Mouse (Mus musculus): ENCODE measurements around the gene Asb18.

Asb18 gene

DNA sequence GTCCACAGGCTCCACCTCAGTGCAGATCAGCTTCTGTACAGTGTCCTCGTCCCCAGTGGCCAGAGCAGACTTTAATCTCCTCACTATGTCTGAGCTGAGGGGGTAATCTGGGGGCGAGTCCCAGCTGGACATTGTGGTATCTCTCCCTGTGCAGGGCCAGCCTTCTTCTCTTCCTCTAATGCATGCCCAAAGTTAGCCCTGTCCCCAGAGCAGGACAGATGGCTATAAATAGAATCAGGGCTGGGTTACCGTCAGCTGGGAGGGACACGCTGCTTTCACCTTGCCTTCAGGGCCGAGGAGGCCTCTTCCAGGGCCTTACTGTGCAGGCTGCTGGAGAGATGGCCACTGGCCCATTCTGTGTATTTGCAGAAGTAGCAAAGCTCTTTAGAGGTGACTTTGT is at the start of gene Asb18:
Asb18 (minus strand) TSS at position 221 of the 400 bp plus-strand sequence.
- no peak for DNase-seq

DNA sequence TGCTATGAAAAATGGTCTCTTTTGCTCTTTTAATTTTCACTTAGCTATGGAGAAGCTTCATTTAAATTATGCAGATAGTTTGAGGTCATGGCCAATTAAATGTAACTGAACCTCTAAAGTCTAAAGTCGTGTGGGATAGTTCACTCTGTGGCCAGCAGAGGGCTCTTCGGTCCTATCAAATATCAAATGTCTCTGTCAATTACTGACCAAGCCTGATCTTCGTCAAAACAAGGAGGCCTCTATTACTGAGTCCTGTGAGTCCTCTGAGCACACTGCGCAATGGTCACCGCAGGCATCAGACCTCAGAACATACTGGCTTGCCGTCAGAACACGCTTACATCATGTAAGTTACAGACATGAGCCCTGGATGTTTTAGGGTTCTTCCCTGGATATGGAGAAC is 46.1 kb upstream of the Asb18 start:
- peak; percentile 79 for DNase-seq

DNA sequence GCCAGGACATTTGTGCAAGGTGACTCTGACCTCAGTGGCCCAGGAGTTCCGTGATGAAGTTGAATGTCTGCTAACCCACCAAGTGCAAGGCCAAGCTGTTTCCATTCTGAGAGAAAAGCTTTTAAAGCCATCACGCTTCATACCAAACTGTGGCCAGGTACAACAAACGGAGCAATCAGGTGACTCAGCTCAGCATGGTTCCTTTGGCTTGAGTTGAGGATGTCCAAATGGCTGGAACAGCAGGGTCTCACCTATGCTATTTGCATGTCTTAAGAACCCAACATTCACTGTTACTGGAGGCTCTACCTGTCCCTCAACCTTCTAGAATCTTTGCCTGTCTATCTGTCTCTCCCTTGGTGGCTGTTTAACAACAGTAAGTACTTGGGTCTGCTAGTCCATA is 45.6 kb upstream of the Asb18 start:
- DNase-seq = no peak

DNA sequence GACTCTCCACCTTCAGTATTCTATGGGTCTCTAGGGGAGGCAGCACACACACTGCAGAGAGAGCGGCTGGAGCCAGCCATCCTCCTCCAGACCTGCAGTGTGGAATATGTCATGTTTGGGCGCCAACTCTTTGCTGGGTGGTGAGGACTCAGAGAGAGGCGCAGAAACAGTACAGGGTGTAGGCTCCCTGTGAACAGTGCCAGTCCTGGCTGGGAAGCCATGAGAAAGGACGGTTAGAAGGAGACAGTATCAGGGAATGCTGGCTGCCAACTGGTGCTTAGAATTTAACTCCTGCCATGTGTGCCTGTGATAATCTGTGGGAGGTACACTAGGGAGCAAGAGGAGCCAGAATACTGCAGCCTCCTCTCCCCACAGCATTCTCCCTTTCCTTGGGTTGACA is 40.5 kb upstream of the Asb18 start:
- no peak for DNase-seq

DNA sequence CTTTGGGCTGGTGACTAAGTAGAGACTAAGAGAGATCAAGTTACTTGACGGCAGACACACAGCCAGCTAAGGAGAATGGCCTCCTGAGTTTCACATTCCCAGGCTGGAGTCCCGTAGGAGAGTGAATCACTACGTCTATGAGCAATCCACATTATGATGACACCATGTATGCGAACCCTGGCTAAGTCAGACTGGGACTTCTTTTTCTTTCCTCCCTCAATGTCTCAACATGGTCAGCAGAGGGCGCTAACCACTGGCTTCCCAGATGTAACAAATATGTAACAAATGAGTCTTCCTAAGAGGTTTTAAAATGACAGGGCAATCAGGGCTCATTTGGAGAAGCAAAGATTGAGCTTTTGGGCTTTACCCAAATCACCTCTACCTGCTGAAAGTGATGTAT is 36.9 kb upstream of the Asb18 start:
- peak; percentile 80 for DNase-seq

DNA sequence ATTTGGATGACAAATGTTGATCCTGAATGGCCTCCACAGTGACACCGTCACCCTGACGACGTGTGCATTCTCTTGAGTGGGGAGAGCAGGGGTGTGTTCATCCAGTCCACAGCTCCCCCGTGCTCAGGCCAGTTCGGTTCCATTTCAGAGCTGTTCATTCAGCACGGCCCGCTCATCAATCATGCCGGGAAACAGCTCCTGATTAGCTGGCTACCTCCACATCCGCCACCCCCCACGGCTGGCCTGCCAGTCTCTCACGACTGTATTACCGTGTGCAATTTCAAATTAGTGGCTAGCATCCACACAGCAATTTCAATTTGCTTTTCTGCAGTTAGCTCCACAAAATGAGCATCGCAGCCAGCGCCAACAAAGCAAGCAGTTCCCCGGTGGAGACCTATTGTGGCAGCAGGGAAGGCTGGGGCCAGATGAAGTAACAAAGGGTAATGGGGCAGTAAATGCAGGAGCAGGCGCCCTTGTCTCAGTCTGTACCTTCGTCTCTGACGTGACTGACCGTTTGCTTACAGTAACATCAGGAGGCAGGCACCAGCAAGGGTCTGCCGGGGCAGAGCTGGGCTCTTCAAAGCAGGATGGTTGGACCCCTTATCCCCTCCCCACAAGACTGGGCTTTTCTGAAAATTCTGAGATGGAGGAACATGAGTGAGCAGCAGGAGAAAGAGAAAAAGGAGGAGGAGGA is 35.7 kb upstream of the Asb18 start:
- peak; percentile 61 for DNase-seq

DNA sequence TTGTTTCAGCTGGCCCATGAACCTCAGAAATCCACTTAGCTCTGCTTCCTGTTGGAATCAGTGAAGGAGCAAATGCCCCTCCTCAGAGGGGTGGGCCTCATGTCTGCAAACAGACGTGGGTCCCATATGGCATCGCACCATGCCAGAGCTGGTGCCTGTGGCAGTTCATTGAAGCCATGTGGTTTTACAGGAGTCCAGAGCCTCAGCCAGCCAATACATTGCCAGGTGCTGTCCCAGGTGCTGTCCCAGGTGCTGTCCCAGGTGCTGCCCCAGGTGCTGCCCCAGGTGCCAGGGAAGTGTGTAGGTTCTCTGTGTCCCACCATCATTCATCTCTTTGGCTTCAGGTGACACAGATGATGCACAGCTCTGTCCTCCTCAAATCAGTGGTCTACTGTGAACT is 13.8 kb upstream of the Asb18 start:
- DNase-seq = no peak

DNA sequence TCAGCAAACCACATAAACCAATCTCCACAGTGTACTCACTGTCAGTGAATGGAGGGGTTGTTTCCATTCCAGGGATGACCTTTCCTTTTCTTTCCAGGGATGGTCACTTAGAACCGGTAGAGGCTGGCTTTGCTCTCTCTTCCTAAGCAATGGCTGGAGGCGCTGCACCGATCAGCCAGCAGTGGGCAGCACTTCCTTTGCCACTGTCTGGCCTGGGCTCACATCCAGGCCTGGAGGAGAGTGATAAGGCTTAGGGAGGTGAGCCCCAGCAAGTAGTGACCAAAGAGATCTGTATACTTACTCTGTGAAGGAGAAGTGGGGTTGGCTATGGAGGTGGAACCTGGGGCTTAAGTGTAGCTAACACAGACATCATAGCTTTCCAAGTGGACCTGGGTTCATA is 12.5 kb upstream of the Asb18 start:
- peak; percentile 65 for DNase-seq

DNA sequence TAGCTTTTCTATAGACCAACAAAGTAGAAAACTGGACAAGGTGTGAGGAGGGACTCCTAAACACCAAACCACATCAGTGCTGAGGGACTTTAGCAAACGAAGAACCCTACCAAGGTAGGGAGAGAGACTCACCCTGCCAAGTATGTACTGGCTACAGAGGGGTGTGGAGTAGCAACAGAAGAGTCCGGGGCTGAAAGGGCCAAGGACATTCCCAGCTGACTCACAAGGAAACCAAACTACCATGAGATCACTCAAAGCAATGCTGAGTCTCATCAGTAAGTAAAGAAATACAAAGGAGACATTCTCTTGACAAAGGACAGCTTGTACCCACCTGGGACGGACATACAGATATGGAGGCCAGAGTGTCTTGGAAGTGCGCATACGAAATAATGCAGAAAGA is 5.9 kb upstream of the Asb18 start:
- no peak for DNase-seq

DNA sequence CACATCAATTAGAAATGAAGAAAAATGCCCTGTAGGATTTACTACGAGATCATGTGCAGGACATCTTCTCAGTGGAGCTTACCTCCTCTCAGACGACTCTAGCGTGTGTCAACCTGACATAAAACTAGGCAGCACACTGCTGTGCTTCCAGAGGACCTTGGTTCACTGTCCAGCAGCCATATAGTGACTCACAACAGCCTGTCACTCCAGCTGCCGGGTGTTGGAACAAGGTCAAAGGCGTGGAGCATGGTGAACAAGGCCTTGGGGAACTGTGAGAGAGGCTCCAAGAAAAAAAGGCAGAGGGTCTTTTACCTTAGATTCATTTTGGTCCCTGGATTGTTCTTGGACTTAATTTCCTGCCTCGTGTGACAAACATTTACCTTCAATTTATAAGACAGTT is 3.6 kb upstream of the Asb18 start:
- DNase-seq = no peak

DNA sequence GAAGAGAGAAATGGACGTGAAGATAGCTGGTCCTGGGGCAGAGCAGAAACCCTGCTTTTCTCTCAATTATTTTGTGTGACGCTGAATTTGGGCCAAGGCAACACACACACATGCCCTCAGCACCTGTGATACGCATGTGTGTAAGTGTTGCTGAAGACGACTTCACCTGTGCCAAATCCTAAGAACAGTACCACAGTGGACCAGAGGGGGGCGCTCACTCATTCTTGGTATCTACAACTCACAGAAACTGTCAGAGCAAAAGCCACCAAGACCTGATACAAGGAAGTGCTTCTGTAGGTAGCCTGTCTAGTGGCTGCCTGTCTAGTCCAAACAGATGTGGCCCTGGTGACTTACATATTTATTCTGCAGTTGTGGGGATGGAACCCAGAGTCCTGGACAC is 1.2 kb downstream of the Asb18 start:
- no peak for DNase-seq

DNA sequence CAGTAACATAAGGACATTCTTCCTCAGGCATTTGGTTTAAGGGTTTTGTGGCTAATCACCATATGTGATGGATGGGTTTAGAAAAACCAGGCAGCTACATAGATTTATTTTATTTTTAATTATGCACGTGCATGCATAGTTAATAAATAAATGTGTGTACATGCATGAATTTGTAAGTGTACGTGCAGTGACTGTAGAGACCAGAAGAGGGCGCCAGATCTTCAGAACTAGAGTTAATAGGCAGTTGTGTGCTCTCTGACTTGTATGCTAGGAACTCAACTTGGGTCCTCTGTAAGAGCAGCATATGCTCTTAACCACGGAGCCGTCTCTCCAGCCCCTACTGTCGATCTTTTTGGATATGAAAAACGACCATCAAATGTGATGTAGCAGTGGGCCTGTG is 1.6 kb downstream of the Asb18 start:
- no peak for DNase-seq

DNA sequence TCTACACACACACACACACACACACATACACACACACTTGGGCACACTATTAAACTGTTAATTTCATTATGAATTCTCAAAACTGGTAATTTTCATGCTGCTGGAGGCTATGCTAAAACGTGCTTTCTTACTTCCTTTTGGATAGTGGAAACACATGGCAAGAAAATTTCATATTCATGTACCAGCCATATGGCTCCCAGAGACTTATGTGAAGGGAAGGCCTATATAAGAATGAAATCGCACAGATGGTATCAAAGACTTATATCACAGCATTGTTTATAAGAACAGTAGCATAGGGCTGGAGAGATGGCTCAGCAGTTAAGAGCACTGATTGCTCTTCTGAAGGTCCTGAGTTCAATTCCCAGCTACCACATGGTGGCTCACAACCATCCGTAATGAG is 2.3 kb downstream of the Asb18 start:
- DNase-seq = no peak

DNA sequence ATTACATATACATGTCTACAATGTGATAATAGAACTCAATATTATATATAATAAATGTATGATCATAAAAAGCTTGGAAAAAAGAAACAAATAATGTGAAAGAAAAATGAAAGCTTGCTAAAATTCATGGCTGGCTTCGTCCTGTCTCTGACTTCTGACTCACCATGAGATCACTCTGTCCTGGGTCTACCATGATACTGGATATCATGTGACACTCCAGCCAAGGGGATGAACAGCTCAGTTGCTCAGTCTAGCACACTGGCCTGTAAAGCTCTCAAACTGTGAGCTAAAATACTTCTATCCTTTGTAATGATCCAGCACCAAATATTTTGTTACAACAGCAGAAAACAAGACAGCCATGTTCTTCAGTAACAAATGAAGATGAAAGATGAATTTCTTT is 4.4 kb downstream of the Asb18 start:
- DNase-seq = no peak

DNA sequence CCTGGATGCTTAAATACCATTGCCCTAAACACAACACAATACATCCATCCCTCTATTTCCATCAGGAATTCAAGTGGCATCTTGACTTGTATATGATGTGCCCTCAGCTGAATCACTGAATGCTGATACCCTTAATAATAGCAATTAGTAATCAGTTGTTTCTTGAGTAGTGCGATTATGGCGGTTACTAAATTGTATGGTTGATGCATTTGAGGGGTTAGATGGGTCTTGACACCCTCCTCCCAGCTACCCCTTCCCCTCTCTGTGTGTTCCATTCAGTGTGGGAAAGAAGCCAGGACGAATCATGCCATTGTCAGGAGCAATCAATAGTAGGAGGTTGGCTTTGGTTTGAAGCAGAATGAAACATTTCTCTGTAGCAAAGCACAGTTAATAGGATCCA is 5.3 kb downstream of the Asb18 start:
- no peak for DNase-seq

DNA sequence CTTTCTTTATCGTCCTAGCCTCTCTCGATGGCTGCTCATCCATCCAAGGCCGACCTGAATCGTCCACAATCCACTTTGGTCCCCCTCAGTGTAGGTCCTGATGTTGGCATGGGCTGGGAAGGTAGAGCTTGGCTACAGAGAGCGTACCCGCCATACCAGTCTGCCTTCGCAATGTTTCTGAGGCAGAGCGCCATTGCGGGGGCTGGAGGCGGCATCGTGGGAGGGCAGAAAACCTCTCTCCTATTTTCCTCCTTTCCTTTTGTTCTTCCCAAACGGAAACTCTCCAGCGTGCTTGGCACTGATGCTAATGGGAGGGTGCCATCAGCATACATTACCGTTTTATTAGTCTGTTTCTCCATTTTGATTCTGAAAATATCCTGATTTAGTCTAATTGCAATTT is 7.8 kb downstream of the Asb18 start:
- no peak for DNase-seq

DNA sequence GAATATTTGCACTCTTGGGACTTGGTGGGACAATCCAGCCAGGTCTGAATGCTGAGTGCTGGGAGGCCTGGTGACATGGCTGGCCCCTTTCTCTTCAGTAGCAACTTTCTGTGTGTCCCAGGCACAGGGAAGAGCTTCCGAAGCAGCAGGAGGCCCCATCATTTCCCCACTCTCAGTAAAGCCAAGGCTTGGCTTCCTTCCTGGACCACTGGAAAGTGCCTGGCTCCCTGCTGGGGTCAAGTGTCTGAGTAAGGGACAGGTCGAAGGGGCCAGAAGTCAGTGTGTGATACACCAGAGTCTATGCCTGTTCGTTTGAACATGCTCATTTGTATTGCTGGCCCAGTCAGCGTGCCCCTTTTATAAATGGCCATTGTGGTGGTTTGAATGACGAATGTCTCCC is 13.5 kb downstream of the Asb18 start:
- no peak for DNase-seq

DNA sequence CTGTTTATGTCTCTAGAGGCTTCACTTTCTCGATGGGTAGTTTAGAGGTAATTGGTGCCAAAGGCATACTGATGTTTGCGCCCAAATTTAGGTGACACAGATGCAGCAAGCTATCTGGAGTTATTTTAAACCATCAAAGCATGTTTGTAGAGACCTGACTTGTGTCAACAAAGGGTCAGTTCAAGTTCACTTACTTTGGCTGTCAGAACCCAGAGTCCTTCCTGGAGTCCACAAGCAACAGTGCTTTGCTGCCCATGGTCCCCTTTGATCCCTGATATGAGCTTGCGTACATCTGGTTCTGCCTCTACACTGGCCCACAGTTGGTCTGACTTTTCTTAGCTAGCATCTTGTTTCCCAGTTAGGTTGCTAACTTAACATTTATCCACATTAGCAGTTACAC is 14.6 kb downstream of the Asb18 start:
- DNase-seq = no peak

DNA sequence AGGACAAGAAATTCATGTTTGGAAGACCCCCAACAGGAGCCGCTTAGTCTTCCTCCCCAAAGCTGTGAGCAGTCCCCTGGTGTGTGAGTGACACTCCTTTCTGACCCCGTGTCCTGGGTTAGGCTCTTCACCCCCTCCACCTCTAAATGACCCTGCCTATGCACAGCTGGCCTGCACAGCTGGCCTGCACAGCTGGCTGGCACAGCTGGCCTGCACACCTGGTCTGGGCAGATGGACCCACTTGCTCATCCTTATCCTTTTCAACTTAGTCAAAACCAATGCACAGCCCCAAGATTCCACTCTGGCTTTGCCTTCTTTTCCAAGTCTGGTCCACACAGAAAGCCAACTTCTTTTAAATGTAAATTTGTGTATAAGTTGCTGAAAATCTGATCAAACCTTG is 15.8 kb downstream of the Asb18 start:
- no peak for DNase-seq

DNA sequence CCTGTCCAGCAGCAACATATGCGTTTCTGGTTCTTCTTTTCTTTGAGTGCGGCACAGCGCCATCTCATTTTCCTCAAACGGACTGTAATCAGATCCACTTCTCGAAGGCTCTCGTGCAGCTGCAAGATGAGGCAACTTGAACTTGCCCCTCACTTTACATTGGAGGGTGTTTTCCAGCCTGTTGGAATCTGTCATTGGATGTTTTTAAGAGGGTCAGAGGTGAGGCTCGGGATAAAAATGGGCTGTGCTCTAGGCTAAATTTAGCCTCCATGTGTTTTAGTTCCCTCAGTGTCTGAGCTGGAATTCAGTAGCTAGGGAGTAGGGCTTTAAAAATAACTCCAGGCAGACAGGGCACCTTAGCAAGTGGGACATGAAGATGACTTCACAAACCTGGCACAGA is 16.4 kb downstream of the Asb18 start:
- DNase-seq = peak; percentile 42

DNA sequence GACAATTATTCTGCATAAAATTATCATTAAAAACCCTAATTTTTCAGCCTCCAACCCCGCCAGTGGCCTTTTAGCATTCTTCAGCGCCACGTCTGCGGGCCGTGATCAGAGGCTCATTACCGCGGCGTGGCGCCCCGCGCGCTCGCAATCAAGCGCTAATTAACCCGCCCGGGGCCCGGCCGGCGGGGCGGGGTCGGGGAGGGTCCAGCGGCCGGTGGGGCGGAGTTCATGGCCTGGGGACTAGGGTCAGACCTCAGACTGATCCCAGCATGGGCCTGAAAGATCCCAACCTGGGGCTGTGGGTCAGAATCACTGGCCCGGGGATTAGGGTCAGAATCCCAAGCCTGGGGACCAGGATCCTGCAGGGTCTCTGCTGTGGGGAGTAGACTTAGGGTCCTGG is 22.2 kb downstream of the Asb18 start:
- peak; percentile 47 for DNase-seq

DNA sequence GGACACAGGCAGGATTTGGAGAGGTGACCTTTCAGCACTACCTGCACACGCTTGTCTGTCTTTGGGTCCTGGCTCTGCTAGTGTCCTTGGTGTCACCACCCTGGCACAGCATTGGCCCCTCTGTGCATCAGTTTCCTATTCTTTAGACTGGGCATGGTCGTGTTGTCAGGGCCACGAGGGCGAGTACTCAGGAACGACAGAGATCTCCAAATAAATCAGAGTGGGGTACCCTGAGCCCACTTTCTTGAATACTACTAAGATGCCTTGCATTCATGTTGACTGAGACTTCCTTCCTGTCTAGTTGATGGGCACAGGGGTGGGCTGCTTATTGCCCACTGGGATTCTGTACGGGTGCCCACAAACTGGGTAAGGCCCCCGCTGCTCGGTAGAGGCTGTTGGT is 37.2 kb downstream of the Asb18 start:
- no peak for DNase-seq

DNA sequence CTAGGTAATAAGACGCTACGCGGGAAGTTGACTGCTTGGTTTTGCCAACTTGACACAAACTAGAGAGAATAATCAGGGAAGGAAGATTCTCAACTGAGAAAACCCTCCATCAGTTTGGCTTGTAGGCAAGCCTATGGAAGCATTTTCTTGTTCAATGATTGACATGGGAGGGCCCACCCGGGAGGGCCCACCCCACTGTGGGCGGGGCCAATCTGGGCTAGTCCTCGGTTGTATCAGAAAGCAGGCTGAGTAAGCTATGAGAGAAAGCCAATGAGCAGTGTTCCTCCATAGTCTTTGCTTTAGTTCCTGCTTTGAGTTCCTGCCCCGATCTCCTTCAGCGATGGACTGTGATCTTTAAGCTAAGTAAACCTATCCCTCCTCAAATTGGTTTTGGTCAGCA is 38.1 kb downstream of the Asb18 start:
- DNase-seq = no peak

DNA sequence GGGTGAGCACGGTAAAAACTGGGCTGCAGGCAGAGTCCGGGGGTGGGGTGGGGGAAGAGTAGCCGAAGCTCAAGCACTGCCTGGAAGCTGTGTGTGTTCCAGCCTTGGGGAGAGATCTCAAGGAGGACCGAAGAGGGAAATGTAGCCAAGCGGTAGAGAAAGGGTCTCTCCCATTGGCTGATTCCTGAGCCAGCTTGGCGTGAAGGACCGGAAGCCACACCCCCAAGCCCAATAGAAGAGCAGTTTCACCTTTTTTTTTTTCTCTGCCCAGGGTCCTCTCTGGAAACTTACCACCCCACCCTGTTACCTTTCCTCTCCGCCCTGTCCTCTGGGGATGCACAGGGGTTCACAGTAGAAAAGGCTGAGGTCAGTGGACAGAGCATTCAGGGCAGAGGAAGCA is 39.9 kb downstream of the Asb18 start:
- no peak for DNase-seq

DNA sequence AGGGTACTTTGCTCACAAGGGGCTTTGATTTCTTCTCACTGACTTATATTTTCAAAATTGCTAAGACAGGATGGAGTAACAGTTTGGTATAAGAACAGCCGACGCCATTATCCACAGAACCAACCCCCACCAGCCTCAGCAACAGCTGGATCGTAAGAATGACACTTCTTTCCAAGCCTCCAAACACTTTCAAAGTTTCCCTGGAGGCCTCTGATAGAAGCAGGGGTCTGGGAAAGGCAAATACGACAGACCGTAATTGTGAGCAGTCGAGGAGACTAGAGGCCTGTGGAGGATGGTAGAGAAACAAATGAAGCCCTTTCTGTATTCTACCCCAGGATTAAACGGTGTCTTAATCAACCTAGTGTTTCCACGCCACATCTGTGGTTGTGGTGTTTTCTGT is 42.6 kb downstream of the Asb18 start:
- no peak for DNase-seq

DNA sequence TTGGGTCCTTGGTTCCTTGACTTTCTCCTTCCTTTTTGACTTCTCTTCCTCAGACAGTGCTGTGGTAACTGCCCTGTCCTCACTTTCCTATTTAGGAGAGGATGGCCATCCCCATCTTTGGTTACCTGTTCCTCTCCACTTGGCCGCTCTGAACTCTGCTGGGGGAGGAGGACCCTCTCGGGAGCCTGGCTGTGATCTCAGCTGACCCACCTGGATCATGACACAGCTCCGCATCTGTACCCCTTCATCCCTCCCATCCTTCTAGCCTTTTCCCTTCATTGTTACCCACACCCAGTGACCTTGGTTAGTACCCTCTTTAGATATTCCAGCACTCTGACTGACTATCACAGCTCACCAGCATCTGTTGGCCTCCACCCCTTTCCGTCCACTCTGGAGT is 44.8 kb downstream of the Asb18 start:
- DNase-seq = no peak

All from embryo, embryonic 11 days (tissue).